Mouse (Mus musculus) myocyte (in vitro differentiated cells): Measurements from ENCODE around the gene Cyp2b10. TPM values are rescaled to one million over a fixed set of nuclear protein-coding genes. Genes with fewer than 3 reads are reported as not detected.
"Not testable (repeated sequence)": the region's sequence is repeated elsewhere in the genome, so short reads cannot be mapped to it uniquely, and the experiment has no call there.

ENCODE experiments used
- H3K27me3 ChIP-seq: one replicate; pipeline ENCODE4 v1.6.1; 2011; ENCODE audit not compliant: control insufficient read depth, insufficient read depth, insufficient read length
- H3K36me3 ChIP-seq: one replicate; pipeline ENCODE4 v1.6.1; 2011; ENCODE audit not compliant: control insufficient read depth, insufficient read depth
- H3K4me2 ChIP-seq: one replicate; pipeline ENCODE4 v1.6.1; 2011; ENCODE audit warnings: low read depth, control low read depth
- H3K4me3 ChIP-seq: one replicate; pipeline ENCODE4 v1.5.1; 2011; ENCODE audit warnings: mild to moderate bottlenecking, control low read depth, moderate library complexity
- H3K79me2 ChIP-seq: one replicate; pipeline ENCODE4 v1.6.1; 2011; ENCODE audit not compliant: control insufficient read depth, insufficient read depth
- H3ac ChIP-seq: one replicate; pipeline ENCODE4 v1.6.1; 2011; ENCODE audit not compliant: control insufficient read depth, insufficient read length
- CEBPB ChIP-seq: IDR thresholded peaks from 2 replicates; pipeline ENCODE4 v1.6.1; 2011; ENCODE audit warnings: mild to moderate bottlenecking, moderate library complexity; ENCODE audit not compliant: poor library complexity, insufficient read depth, severe bottlenecking
- E2F4 ChIP-seq: IDR thresholded peaks from one replicate; pipeline ENCODE4 v1.6.1; 2011; ENCODE audit warnings: mild to moderate bottlenecking, control low read depth, moderate library complexity; ENCODE audit not compliant: insufficient read depth
- MAX ChIP-seq: IDR thresholded peaks from one replicate; pipeline ENCODE4 v1.6.1; 2011; ENCODE audit warnings: low read depth, mild to moderate bottlenecking, control low read depth
- MYOD1 ChIP-seq, 3 experiments: IDR thresholded peaks; one replicate each; pipeline ENCODE4 v1.6.1; 2011; ENCODE audit warnings: control low read depth in 2 of 3, low read depth in 2 of 3, mild to moderate bottlenecking in 2 of 3, moderate library complexity in 1 of 3; ENCODE audit not compliant: insufficient read length in 2 of 3, control insufficient read depth in 1 of 3
- MYOG ChIP-seq, 3 experiments: IDR thresholded peaks; one replicate each; pipeline ENCODE4 v1.6.1; 2011; ENCODE audit warnings: control low read depth in 2 of 3, low read depth in 2 of 3, mild to moderate bottlenecking in 2 of 3; ENCODE audit not compliant: insufficient read length in 2 of 3, control insufficient read depth in 1 of 3, insufficient read depth in 1 of 3
- POLR2A ChIP-seq: IDR thresholded peaks from one replicate; pipeline ENCODE4 v1.6.1; 2011; ENCODE audit warnings: low read depth, mild to moderate bottlenecking, control low read depth, moderate library complexity; ENCODE audit not compliant: insufficient read length
- POLR2AphosphoS2 ChIP-seq: IDR thresholded peaks from one replicate; pipeline ENCODE4 v1.6.1; 2011; ENCODE audit warnings: low read depth, control low read depth; ENCODE audit not compliant: insufficient read length
- REST ChIP-seq: IDR thresholded peaks from one replicate; pipeline ENCODE4 v1.6.1; 2011; ENCODE audit warnings: mild to moderate bottlenecking, control low read depth, moderate library complexity; ENCODE audit not compliant: insufficient read depth, insufficient read length
- SRF ChIP-seq: IDR thresholded peaks from one replicate; pipeline ENCODE4 v1.6.1; 2011; ENCODE audit warnings: low read depth; ENCODE audit not compliant: control insufficient read depth, insufficient read length
- TCF12 ChIP-seq: IDR thresholded peaks from one replicate; pipeline ENCODE4 v1.6.1; 2011; ENCODE audit warnings: mild to moderate bottlenecking, control low read depth; ENCODE audit not compliant: poor library complexity, insufficient read depth, severe bottlenecking
- TCF3 ChIP-seq: IDR thresholded peaks from one replicate; pipeline ENCODE4 v1.6.1; 2011; ENCODE audit warnings: low read depth, control low read depth; ENCODE audit not compliant: insufficient read length
- USF1 ChIP-seq: IDR thresholded peaks from one replicate; pipeline ENCODE4 v1.6.1; 2011; ENCODE audit warnings: low read depth, mild to moderate bottlenecking, control low read depth, moderate library complexity
- polyA plus RNA-seq: library from polyadenylated mRNA; unstranded; fragments of >200 nt; fragmentation: generic; extraction: Trizol; gene quantifications from one replicate; pipeline ENCODE4 v1.2.1, GENCODE M21; 2012; ENCODE audit warnings: missing spikeins

The Cyp2b10 gene
- polyA plus RNA-seq, 1 experiment: 0.02 TPM

DNA sequence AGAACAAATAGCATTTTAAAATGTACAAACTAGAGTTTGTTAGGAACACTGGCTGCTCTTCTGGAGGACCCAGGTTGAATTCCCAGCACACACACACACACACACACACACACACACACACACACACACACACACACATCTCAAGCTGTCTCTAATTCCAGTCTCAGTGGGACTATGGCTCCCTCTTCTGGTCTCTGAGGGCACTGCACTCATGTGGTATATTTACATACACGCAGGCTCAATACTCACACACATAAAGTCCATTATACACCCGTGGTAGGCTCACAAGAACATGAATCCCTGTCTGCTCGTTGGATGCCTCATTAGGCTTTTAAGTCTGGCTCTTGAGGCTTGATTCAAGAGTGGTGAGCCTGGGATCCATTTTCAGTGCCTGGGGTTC, 6.6 kb downstream of the Cyp2b10 start:
- TF ChIP-seq TCF3 (no peak), USF1 (no peak), E2F4 (no peak), CEBPB (no peak), MAX (no peak), MYOD1 (IDR thresholded peaks at IDR 0.05; ENCODE audit: control insufficient read depth in 1 of 3, insufficient read length in 2 of 3, low read depth in 2 of 3) (no peak), REST (no peak)
- Histone ChIP-seq H3K27me3 (peaks cover 6% of the 10 kb centered on the region), H3ac (no peak overlapping the region), H3K36me3 (no peaks in the 10 kb centered on the region), H3K4me2 (no peak overlapping the region), H3K79me2 (no peaks in the 10 kb centered on the region), H3K4me3 (no peak overlapping the region)

DNA sequence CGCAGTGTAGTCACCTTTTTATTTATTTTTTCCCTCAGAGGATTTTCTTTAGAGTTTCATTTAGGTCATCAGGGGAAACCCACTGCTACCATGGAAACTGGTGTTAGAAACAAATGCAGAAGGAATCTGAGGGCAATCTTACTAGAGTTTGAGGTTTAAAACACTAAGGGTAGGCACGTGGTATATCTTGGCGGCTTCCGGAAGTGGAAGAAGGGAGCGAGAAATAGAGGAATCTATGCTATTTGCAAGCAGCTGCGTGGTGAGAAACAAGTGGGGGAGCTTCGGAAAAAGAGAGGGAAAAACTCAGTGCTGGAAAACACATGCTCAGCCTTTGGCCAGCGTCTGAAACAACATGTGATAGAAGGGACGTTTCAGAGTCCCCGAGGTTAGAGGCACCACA, 7.1 kb downstream of the Cyp2b10 start:
- Histone ChIP-seq H3K36me3 (no peaks in the 10 kb centered on the region), H3K79me2 (no peaks in the 10 kb centered on the region), H3K4me3 (no peak overlapping the region), H3K4me2 (no peak overlapping the region), H3K27me3 (peaks cover 6% of the 10 kb centered on the region), H3ac (no peak overlapping the region)
- TF ChIP-seq POLR2A: no peak
- no peak for TF ChIP-seq POLR2AphosphoS2
- TF ChIP-seq REST: no peak
- no peak for TF ChIP-seq TCF3
- no peak for TF ChIP-seq USF1
- TF ChIP-seq TCF12: no peak
- no peak for TF ChIP-seq MYOD1 (IDR thresholded peaks at IDR 0.05; ENCODE audit: control insufficient read depth in 1 of 3, insufficient read length in 2 of 3, low read depth in 2 of 3)
- TF ChIP-seq SRF: no peak
- no peak for TF ChIP-seq MAX
- TF ChIP-seq CEBPB: no peak
- TF ChIP-seq E2F4: no peak
- no peak for TF ChIP-seq MYOG (IDR thresholded peaks at IDR 0.05; ENCODE audit: control insufficient read depth in 1 of 3, insufficient read depth in 1 of 3, insufficient read length in 2 of 3, low read depth in 2 of 3)

DNA sequence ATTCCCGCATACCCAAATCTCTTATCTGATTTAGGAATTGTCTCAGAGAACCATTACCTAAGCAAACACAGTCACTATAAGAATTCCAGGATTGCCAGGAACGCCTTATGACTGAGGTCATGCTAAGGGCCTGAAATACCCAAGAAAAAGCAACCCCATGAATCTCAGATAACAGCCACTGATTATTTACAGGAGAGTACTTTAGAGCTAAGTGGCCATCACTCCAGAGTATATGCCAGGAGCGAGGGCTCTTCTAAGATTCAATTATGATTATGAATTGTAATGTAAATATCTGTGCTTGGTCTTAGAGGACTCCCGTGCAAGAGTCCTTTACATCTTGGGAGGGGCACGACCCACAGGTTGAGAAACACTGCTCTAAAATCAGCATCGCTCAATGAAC, 10.0 kb downstream of the Cyp2b10 start:
- Histone ChIP-seq H3K4me2 (no peak overlapping the region), H3K79me2 (no peaks in the 10 kb centered on the region), H3ac (no peak overlapping the region), H3K36me3 (no peaks in the 10 kb centered on the region), H3K27me3 (peaks cover 6% of the 10 kb centered on the region), H3K4me3 (no peak overlapping the region)
- TF ChIP-seq MYOG (IDR thresholded peaks at IDR 0.05; ENCODE audit: control insufficient read depth in 1 of 3, insufficient read depth in 1 of 3, insufficient read length in 2 of 3, low read depth in 2 of 3): no peak
- no peak for TF ChIP-seq USF1
- no peak for TF ChIP-seq REST
- TF ChIP-seq E2F4: no peak
- no peak for TF ChIP-seq POLR2A
- TF ChIP-seq POLR2AphosphoS2: no peak
- no peak for TF ChIP-seq TCF12
- TF ChIP-seq CEBPB: no peak
- no peak for TF ChIP-seq SRF
- no peak for TF ChIP-seq TCF3
- TF ChIP-seq MAX: no peak
- TF ChIP-seq MYOD1 (IDR thresholded peaks at IDR 0.05; ENCODE audit: control insufficient read depth in 1 of 3, insufficient read length in 2 of 3, low read depth in 2 of 3): no peak

DNA sequence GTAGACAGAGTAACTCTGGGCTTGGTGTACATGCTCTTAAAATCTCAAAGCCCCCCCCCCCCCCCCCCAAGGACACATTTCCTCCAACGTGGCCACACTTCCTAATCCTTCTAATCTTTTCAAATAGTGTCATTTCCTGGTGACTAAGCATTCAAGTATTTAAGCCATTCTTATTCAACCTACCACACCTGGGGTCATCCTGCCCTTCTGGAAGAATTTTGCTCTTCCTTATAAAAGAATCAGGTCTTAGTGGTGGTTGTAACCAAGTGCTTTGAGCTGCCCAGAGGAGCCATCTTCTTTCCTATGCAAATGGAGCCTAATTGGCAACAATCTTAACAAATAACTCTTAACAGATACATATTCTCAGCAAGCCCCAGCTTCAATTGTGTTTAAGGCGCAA, 12.6 kb downstream of the Cyp2b10 start:
- no peak overlapping the region for H3K4me3 ChIP-seq
- H3ac ChIP-seq: no peak overlapping the region
- H3K4me2 ChIP-seq: no peak overlapping the region
- H3K36me3 ChIP-seq: no peaks in the 10 kb centered on the region
- peaks cover 6% of the 10 kb centered on the region for H3K27me3 ChIP-seq
- no peak for TF ChIP-seq REST
- TF ChIP-seq MYOD1 (IDR thresholded peaks at IDR 0.05; ENCODE audit: control insufficient read depth in 1 of 3, insufficient read length in 2 of 3, low read depth in 2 of 3): no peak
- TF ChIP-seq E2F4: no peak
- no peak for TF ChIP-seq TCF12
- no peak for TF ChIP-seq POLR2A
- no peak for TF ChIP-seq MYOG (IDR thresholded peaks at IDR 0.05; ENCODE audit: control insufficient read depth in 1 of 3, insufficient read depth in 1 of 3, insufficient read length in 2 of 3, low read depth in 2 of 3)
- TF ChIP-seq USF1: no peak
- no peak for TF ChIP-seq TCF3
- no peak for TF ChIP-seq SRF
- no peaks in the 10 kb centered on the region for H3K79me2 ChIP-seq

DNA sequence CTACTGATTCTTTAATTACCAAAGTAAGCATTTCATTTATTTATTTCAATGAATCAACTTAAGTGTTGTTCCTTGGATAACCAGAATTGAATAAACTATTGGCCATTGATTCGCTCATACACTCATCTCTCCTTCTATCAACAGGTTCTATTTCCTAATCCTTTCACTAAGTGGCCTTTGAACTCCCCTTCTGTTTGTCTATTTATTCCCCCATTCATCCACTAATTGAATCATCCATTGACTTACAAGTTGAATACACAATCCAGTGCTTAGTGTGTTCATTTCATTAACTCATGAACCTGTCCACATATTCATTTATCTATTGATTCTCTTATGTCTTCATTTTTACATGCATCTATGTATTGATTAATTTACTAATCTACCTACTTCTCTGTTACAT, 18.7 kb downstream of the Cyp2b10 start:
- Histone ChIP-seq H3K79me2 (no peaks in the 10 kb centered on the region), H3K4me3 (no peak overlapping the region), H3K36me3 (no peaks in the 10 kb centered on the region), H3ac (no peak overlapping the region), H3K27me3 (no peaks in the 10 kb centered on the region), H3K4me2 (no peak overlapping the region)
- no peak for TF ChIP-seq POLR2AphosphoS2

DNA sequence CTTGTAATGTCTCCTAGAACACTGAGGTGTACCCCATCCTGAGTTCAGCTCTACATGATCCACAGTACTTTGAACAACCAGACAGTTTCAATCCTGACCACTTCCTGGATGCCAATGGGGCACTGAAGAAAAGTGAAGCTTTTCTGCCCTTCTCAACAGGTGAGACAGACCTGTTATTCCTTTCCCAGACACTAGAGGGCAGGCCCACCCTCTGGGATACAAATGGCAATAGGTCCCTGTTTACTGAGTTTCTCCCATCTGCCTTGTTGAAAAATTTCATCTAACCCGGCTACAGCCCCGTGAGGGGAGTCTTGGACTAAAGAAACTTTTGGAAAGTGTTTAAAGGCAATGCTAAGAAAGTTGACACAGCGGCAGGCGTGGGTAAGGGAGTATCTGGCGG, 19.9 kb downstream of the Cyp2b10 start:
- H3K79me2 ChIP-seq, H3K4me2 ChIP-seq, H3K27me3 ChIP-seq, H3ac ChIP-seq, H3K4me3 ChIP-seq, H3K36me3 ChIP-seq: not testable (repeated sequence)
